Mouse (Mus musculus) kidney, postnatal 0 days (tissue): ENCODE measurements around the gene Olfr921. TPM values are rescaled to one million over a fixed set of nuclear protein-coding genes. Genes with fewer than 3 reads are reported as not detected.

ENCODE experiments used
- ATAC-seq: fragments of 200-750 bp; cut with Nextera tagmentation; replicated peaks from 2 replicates; pipeline ENCODE4 v1.8.0; 2017; ENCODE audit warnings: low read depth, moderate number of reproducible peaks, moderate TSS enrichment, moderate library complexity; ENCODE audit not compliant: low FRiP score
- DNase-seq: peaks from one replicate; pipeline ENCODE4 v3.0.0-alpha.2; 2016; ENCODE audit warnings: low spot score
- H3K27ac ChIP-seq: fragments of 300-500 bp; sonication (generic); 2 replicates; pipeline ENCODE4 v1.5.1; 2014; ENCODE audit warnings: mild to moderate bottlenecking
- H3K27me3 ChIP-seq: fragments of 300-500 bp; sonication (generic); 2 replicates; pipeline ENCODE4 v1.6.1; 2014; ENCODE audit warnings: low read length, mixed read lengths; ENCODE audit not compliant: insufficient read depth
- H3K36me3 ChIP-seq: fragments of 300-500 bp; sonication (generic); 2 replicates; pipeline ENCODE4 v1.6.1; 2014; ENCODE audit warnings: low read length, mixed read lengths; ENCODE audit not compliant: insufficient read depth
- H3K4me1 ChIP-seq: fragments of 300-500 bp; sonication (generic); replicated peaks from 2 replicates; pipeline ENCODE4 v1.6.1; 2014; ENCODE audit warnings: antibody characterized with exemption, low read length, mixed read lengths; ENCODE audit not compliant: insufficient read depth
- H3K4me2 ChIP-seq: fragments of 300-500 bp; sonication (generic); 2 replicates; pipeline ENCODE4 v1.6.1; 2014; ENCODE audit warnings: mild to moderate bottlenecking, low read length, moderate library complexity, mixed read lengths
- H3K4me3 ChIP-seq: fragments of 300-500 bp; sonication (generic); replicated peaks from 2 replicates; pipeline ENCODE4 v1.5.1; 2014; ENCODE audit warnings: low read depth, low read length
- H3K9ac ChIP-seq: fragments of 300-500 bp; sonication (generic); 2 replicates; pipeline ENCODE4 v1.6.1; 2014; ENCODE audit warnings: low read depth, low read length
- H3K9me3 ChIP-seq: fragments of 300-500 bp; sonication (generic); replicated peaks from 2 replicates; pipeline ENCODE4 v1.6.1; 2016; ENCODE audit warnings: low read length, inconsistent platforms, mixed read lengths
- CTCF ChIP-seq: IDR thresholded peaks from 2 replicates; pipeline ENCODE4 v1.5.1; 2016; ENCODE audit warnings: antibody characterized with exemption, low read depth, mild to moderate bottlenecking, moderate library complexity
- WGBS: fragments of 180-500 bp; shearing (Covaris S2); extraction: QIAGEN DNeasy Blood & Tissue Kit; methylation state at CpG from one replicate; pipeline ENCODE4 v1.1.7; 2014; 5-methylcytosine and 5-hydroxymethylcytosine counted together
- polyA plus RNA-seq: library from polyadenylated mRNA; unstranded; fragments of >200 nt; fragmentation: Nextera tagmentation; extraction: Ambion mirVana; gene quantifications from 2 replicates; pipeline ENCODE4 v1.2.1, GENCODE M21; 2015

Olfr921 gene
- not detected in 2 replicates for polyA plus RNA-seq

GRCm38 (mm10) chr9:38772768-38773167, at the start of gene Olfr921:
Gene Olfr921, plus strand, starts transcription at chr9:38773068.
- no peaks in the 10 kb centered on the region for H3K9me3 ChIP-seq
- ATAC-seq: no peak
- H3K4me1 ChIP-seq: no peaks in the 10 kb centered on the region
- TF ChIP-seq CTCF: no peak
- H3K27ac ChIP-seq: no peak within 1 kb of the TSS
- DNase-seq: no peak
- H3K4me3 ChIP-seq: no peak within 1 kb of the TSS
- no peaks in the 10 kb centered on the region for H3K27me3 ChIP-seq
- no peak within 1 kb of the TSS for H3K9ac ChIP-seq
- H3K4me2 ChIP-seq: no peak within 1 kb of the TSS
- H3K36me3 ChIP-seq: no peaks in the 10 kb centered on the region

GRCm38 (mm10) chr9:38724044-38724443, 48.8 kb upstream of the Olfr921 start:
- no peak for TF ChIP-seq CTCF
- Histone ChIP-seq H3K4me3 (no peak overlapping the region), H3K27ac (no peak overlapping the region), H3K4me1 (peaks cover 6% of the 10 kb centered on the region; the same call in 1 of the 2 replicates), H3K4me2 (no peak overlapping the region), H3K27me3 (no peaks in the 10 kb centered on the region), H3K9me3 (no peaks in the 10 kb centered on the region), H3K9ac (no peak overlapping the region), H3K36me3 (peaks cover 31% of the 10 kb centered on the region)
- WGBS: 97% methylated on average over 1 of the region's 1 CpGs
- ATAC-seq (no peak), DNase-seq (no peak)

- no peaks in the 10 kb centered on the region for H3K4me1 ChIP-seq
- H3K4me3 ChIP-seq: no peak overlapping the region
- H3K4me2 ChIP-seq: no peak overlapping the region
- no peaks in the 10 kb centered on the region for H3K9me3 ChIP-seq
- no peak for TF ChIP-seq CTCF
- no peak for ATAC-seq
- 62% methylated on average over 3 of the region's 3 CpGs for WGBS
- H3K27me3 ChIP-seq: no peaks in the 10 kb centered on the region
- no peak overlapping the region for H3K27ac ChIP-seq
- no peak overlapping the region for H3K9ac ChIP-seq
- peaks cover 30% of the 10 kb centered on the region for H3K36me3 ChIP-seq
- no peak for DNase-seq
Measured at GRCm38 (mm10) chr9:38728218-38728617, 44.6 kb upstream of the Olfr921 start.

- WGBS: 88% methylated on average over 1 of the region's 1 CpGs
- Histone ChIP-seq H3K4me1 (no peaks in the 10 kb centered on the region), H3K9ac (no peak overlapping the region), H3K36me3 (peaks cover 15% of the 10 kb centered on the region; the same call in 1 of the 2 replicates), H3K4me2 (no peak overlapping the region), H3K4me3 (no peak overlapping the region), H3K27me3 (no peaks in the 10 kb centered on the region), H3K27ac (no peak overlapping the region), H3K9me3 (no peaks in the 10 kb centered on the region)
- ATAC-seq: no peak
- DNase-seq: no peak
- TF ChIP-seq CTCF: no peak
Measured at GRCm38 (mm10) chr9:38741408-38741807, 31.5 kb upstream of the Olfr921 start.

GRCm38 (mm10) chr9:38744619-38745315, 28.1 kb upstream of the Olfr921 start:
- WGBS: 97% methylated on average over 4 of the region's 4 CpGs
- Histone ChIP-seq H3K4me1 (no peaks in the 10 kb centered on the region), H3K36me3 (peaks cover 4% of the 10 kb centered on the region; the same call in 1 of the 2 replicates), H3K27ac (no peak overlapping the region), H3K9me3 (no peaks in the 10 kb centered on the region), H3K4me2 (no peak overlapping the region), H3K27me3 (no peaks in the 10 kb centered on the region), H3K4me3 (no peak overlapping the region), H3K9ac (no peak overlapping the region)
- no peak for DNase-seq
- TF ChIP-seq CTCF: no peak
- ATAC-seq: no peak

GRCm38 (mm10) chr9:38751999-38752398, 20.9 kb upstream of the Olfr921 start, which contains the start of gene Olfr920:
Gene Olfr920, plus strand, starts transcription at chr9:38752299.
- no peaks in the 10 kb centered on the region for H3K4me1 ChIP-seq
- TF ChIP-seq CTCF: no peak
- no peak within 1 kb of the TSS for H3K4me2 ChIP-seq
- DNase-seq (no peak), ATAC-seq (no peak)
- H3K27me3 ChIP-seq: no peaks in the 10 kb centered on the region
- H3K27ac ChIP-seq: no peak within 1 kb of the TSS
- WGBS: 97% methylated on average over 1 of the region's 1 CpGs
- H3K9ac ChIP-seq: no peak within 1 kb of the TSS
- H3K36me3 ChIP-seq: no peaks in the 10 kb centered on the region
- H3K9me3 ChIP-seq: no peaks in the 10 kb centered on the region
- H3K4me3 ChIP-seq: no peak within 1 kb of the TSS

GRCm38 (mm10) chr9:38792689-38793088, 19.8 kb downstream of the Olfr921 start:
- no peak for DNase-seq
- no peak for ATAC-seq
- Histone ChIP-seq H3K9ac (no peak overlapping the region), H3K27me3 (no peaks in the 10 kb centered on the region), H3K36me3 (no peaks in the 10 kb centered on the region), H3K9me3 (no peaks in the 10 kb centered on the region), H3K4me1 (no peaks in the 10 kb centered on the region), H3K4me3 (no peak overlapping the region), H3K4me2 (no peak overlapping the region), H3K27ac (no peak overlapping the region)
- no peak for TF ChIP-seq CTCF
- WGBS: 88% methylated on average over 2 of the region's 2 CpGs
